Mouse (Mus musculus): ENCODE data around the gene Grxcr1.

DNA sequence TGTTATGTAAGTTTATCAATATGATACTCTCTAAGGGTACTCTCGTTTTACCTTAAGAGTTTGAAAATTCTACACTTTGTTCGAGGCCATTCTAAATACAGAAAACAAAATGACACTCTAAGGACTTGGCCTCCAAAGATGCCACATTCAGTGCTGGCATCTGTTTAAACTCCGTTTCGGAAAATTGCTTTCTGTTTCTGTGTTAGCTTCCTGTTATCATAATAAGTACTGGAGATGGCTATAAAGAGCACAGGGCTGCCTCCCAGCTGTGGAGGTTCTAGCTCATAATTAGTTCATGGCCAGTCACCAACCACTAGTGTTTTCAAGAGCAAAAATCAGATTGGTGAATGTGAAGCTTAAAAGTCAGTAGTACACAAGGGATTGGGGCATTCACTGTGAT is 4.2 kb upstream of the Grxcr1 start:
- TF ChIP-seq POLR2A (IDR thresholded peaks at IDR 0.05; ENCODE audit: low read depth, low read length) (no peak), CTCF (IDR thresholded peaks at IDR 0.05; ENCODE audit: extremely low read depth, insufficient read depth, insufficient read length, insufficient replicate concordance) (no peak)
